Mouse (Mus musculus) forebrain, embryonic 15.5 days (tissue): ENCODE results near the gene Hlcs. TPM values are rescaled to one million over a fixed set of nuclear protein-coding genes. Genes with fewer than 3 reads are reported as not detected.

Experiments
- ATAC-seq: fragments of 200-750 bp; cut with Nextera tagmentation; replicated peaks from 2 replicates; pipeline ENCODE4 v1.8.0; 2017; ENCODE audit warnings: mild to moderate bottlenecking, moderate TSS enrichment, moderate library complexity
- H3K27ac ChIP-seq: fragments of 300-500 bp; sonication (generic); replicated peaks from 2 replicates; pipeline ENCODE4 v1.5.1; 2015; ENCODE audit warnings: mild to moderate bottlenecking, inconsistent platforms
- H3K27me3 ChIP-seq: fragments of 300-500 bp; sonication (generic); 2 replicates; pipeline ENCODE4 v1.6.1; 2015; ENCODE audit warnings: inconsistent platforms
- H3K36me3 ChIP-seq: fragments of 300-500 bp; sonication (generic); 2 replicates; pipeline ENCODE4 v1.6.1; 2015; ENCODE audit warnings: mild to moderate bottlenecking, inconsistent platforms
- H3K4me1 ChIP-seq: fragments of 300-500 bp; sonication (generic); 2 replicates; pipeline ENCODE4 v1.6.1; 2015; ENCODE audit warnings: inconsistent platforms
- H3K4me2 ChIP-seq: fragments of 300-500 bp; sonication (generic); replicated peaks from 2 replicates; pipeline ENCODE4 v1.6.1; 2015; ENCODE audit warnings: mild to moderate bottlenecking, inconsistent platforms
- H3K4me3 ChIP-seq: fragments of 300-500 bp; sonication (generic); 2 replicates; pipeline ENCODE4 v1.5.1; 2015; ENCODE audit warnings: mild to moderate bottlenecking, inconsistent platforms
- H3K9ac ChIP-seq: fragments of 300-500 bp; sonication (generic); replicated peaks from 2 replicates; pipeline ENCODE4 v1.6.1; 2015; ENCODE audit warnings: mild to moderate bottlenecking, inconsistent platforms
- H3K9me3 ChIP-seq: fragments of 300-500 bp; sonication (generic); 2 replicates; pipeline ENCODE4 v1.6.1; 2016; ENCODE audit warnings: inconsistent platforms
- WGBS: fragments of 180-500 bp; shearing (Covaris S2); methylation state at CpG from one replicate; pipeline ENCODE4 v1.1.7; 2015; ENCODE audit warnings: mixed read lengths; 5-methylcytosine and 5-hydroxymethylcytosine counted together
- polyA plus RNA-seq: library from polyadenylated mRNA; unstranded; fragments of >200 nt; fragmentation: Nextera tagmentation; extraction: Ambion mirVana; gene quantifications from 2 replicates; pipeline ENCODE4 v1.2.1, GENCODE M21; 2015

The Hlcs gene
- polyA plus RNA-seq, 1 experiment from 2014 or later = 7.7 TPM

GRCm38 (mm10) chr16:94155041-94155653 is 158.2 kb downstream of the Hlcs start:
- peak; percentile 86 for ATAC-seq

GRCm38 (mm10) chr16:94150125-94151103 is 163.0 kb downstream of the Hlcs start:
- ATAC-seq = no peak
- Histone ChIP-seq H3K27ac (no peak overlapping the region), H3K4me2 (no peak overlapping the region), H3K4me3 (no peak overlapping the region), H3K27me3 (no peaks in the 10 kb centered on the region), H3K36me3 (no peaks in the 10 kb centered on the region), H3K9ac (no peak overlapping the region), H3K9me3 (no peaks in the 10 kb centered on the region), H3K4me1 (peaks cover 22% of the 10 kb centered on the region)
- WGBS = 81% methylated on average over 15 of the region's 15 CpGs

More at GRCm38 (mm10) chr16:94155041-94155653, 158.2 kb downstream of the Hlcs start:
- no peak overlapping the region for H3K4me2 ChIP-seq
- no peaks in the 10 kb centered on the region for H3K36me3 ChIP-seq
- H3K9ac ChIP-seq = 0 out of 2 replicates have a peak overlapping the region, but pooled peaks have one; percentile 6
- 24% methylated on average over 14 of the region's 14 CpGs for whole genome bisulfite sequencing
- H3K9me3 ChIP-seq = no peaks in the 10 kb centered on the region
- peaks cover 19% of the 10 kb centered on the region for H3K4me1 ChIP-seq
- no peak overlapping the region for H3K4me3 ChIP-seq
- no peaks in the 10 kb centered on the region for H3K27me3 ChIP-seq
- H3K27ac ChIP-seq = peak overlapping the region; percentile 24

GRCm38 (mm10) chr16:94148139-94148538 is 165.2 kb downstream of the Hlcs start:
- Histone ChIP-seq H3K4me1 (peaks cover 16% of the 10 kb centered on the region), H3K27ac (no peak overlapping the region), H3K36me3 (no peaks in the 10 kb centered on the region), H3K9me3 (no peaks in the 10 kb centered on the region), H3K4me3 (no peak overlapping the region), H3K9ac (no peak overlapping the region), H3K4me2 (no peak overlapping the region; the same call in 1 of the 2 replicates), H3K27me3 (no peaks in the 10 kb centered on the region)
- 14% methylated on average over 11 of the region's 11 CpGs for WGBS
- 0 out of 2 replicates have a peak, but pooled peaks have one; percentile 42 for ATAC-seq

DNA sequence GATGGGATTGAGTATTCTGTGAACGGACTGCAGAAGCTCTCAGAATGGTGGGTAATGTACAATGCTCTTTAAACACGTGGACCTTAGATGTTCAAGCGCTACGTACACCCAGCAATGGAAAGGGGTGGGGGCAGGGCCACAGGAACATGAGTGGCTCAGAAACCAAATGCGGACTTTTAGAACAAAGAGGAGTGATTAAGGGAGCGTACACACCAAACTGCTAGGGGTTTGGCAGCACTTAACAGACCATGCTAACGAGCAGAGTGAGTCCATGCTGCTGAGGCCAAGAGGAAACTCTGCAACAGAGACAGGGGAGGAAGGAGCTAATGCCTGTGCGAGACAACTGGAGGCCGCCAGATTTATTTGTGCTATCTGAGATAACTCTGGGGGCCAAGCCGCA is 170.0 kb downstream of the Hlcs start:
- ATAC-seq = peak; percentile 68
- Histone ChIP-seq H3K9me3 (no peaks in the 10 kb centered on the region), H3K4me3 (no peak overlapping the region), H3K4me2 (peak overlapping the region; percentile 29), H3K36me3 (no peaks in the 10 kb centered on the region), H3K27me3 (no peaks in the 10 kb centered on the region), H3K9ac (0 out of 2 replicates have a peak overlapping the region, but pooled peaks have one; percentile 0), H3K27ac (no peak overlapping the region), H3K4me1 (peaks cover 19% of the 10 kb centered on the region)
- 8% methylated on average over 10 of the region's 10 CpGs for WGBS

DNA sequence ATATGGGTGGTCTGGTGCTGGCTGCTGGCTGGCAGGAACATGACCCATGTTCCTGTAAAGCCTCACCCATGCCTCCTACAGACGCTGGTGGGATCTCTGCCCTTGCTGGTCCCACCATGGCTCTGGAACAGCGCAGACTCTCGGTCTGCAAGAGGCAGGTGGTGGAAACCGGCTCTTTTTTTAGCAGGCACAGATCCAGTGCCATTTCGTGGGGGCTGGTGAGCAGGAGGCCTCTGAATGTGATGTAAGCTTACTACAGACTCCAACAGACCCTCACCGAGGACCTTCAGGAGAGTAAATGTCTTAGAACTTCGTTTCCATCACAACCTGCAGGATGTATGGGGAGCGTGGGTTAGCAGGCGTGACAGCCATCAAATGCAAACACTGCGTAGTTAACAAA is 172.6 kb downstream of the Hlcs start:
- Histone ChIP-seq H3K4me3 (no peak overlapping the region), H3K27me3 (no peaks in the 10 kb centered on the region), H3K36me3 (no peaks in the 10 kb centered on the region), H3K4me1 (peaks cover 17% of the 10 kb centered on the region), H3K9me3 (no peaks in the 10 kb centered on the region), H3K9ac (no peak overlapping the region), H3K4me2 (no peak overlapping the region), H3K27ac (no peak overlapping the region)
- WGBS = 76% methylated on average over 10 of the region's 10 CpGs
- ATAC-seq = no peak

GRCm38 (mm10) chr16:94134218-94134617 is 179.2 kb downstream of the Hlcs start:
- H3K27me3 ChIP-seq = no peaks in the 10 kb centered on the region
- H3K27ac ChIP-seq = no peak overlapping the region
- H3K9ac ChIP-seq = no peak overlapping the region
- H3K4me2 ChIP-seq = no peak overlapping the region
- H3K4me1 ChIP-seq = peaks cover 10% of the 10 kb centered on the region
- no peaks in the 10 kb centered on the region for H3K36me3 ChIP-seq
- no peak overlapping the region for H3K4me3 ChIP-seq
- no peaks in the 10 kb centered on the region for H3K9me3 ChIP-seq
- ATAC-seq = no peak
- 70% methylated on average over 10 of the region's 10 CpGs for WGBS

GRCm38 (mm10) chr16:94128236-94128835 is 185.0 kb downstream of the Hlcs start:
- H3K4me3 ChIP-seq = no peak overlapping the region
- H3K9ac ChIP-seq = no peak overlapping the region
- H3K4me2 ChIP-seq = no peak overlapping the region
- no peak for ATAC-seq
- peaks cover 40% of the 10 kb centered on the region; the same call in 1 of the 2 replicates for H3K27me3 ChIP-seq
- H3K9me3 ChIP-seq = no peaks in the 10 kb centered on the region
- H3K4me1 ChIP-seq = peaks cover 26% of the 10 kb centered on the region
- 16% methylated on average over 2 of the region's 2 CpGs for whole genome bisulfite sequencing
- H3K36me3 ChIP-seq = no peaks in the 10 kb centered on the region
- no peak overlapping the region for H3K27ac ChIP-seq

DNA sequence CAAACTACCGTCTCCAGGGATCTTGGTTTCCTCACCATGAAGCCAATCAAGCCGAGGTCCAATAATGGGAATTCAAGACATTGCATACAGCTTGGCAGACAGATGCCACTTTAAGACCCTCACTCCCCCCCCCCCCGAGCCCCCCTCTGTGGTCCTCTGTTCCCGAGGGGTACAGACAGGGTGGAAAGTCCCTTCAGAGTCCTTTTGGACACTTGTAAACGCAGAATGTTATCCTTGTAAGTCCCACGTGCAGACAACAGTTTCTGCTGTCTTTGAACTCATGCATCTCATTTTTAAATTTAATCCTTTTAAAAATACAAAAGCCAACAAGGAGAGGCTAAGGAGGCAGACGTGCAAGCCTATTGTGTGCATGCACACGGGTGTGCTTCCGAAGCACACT is 187.2 kb downstream of the Hlcs start:
- Histone ChIP-seq H3K27me3 (peaks cover 48% of the 10 kb centered on the region), H3K36me3 (no peaks in the 10 kb centered on the region), H3K9me3 (no peaks in the 10 kb centered on the region), H3K4me1 (peaks cover 34% of the 10 kb centered on the region), H3K4me2 (peak overlapping the region; percentile 98; the same call in 1 of the 2 replicates), H3K9ac (no peak overlapping the region), H3K4me3 (no peak overlapping the region; the same call in 1 of the 2 replicates), H3K27ac (no peak overlapping the region)
- no peak for ATAC-seq
- 17% methylated on average over 9 of the region's 9 CpGs for WGBS

- WGBS = 1% methylated on average over 73 of the region's 83 CpGs
- H3K4me3 ChIP-seq = peak overlapping the region; percentile 55
- no peaks in the 10 kb centered on the region for H3K9me3 ChIP-seq
- no peaks in the 10 kb centered on the region for H3K36me3 ChIP-seq
- H3K27ac ChIP-seq = no peak overlapping the region
- H3K4me1 ChIP-seq = peaks cover 34% of the 10 kb centered on the region
- H3K27me3 ChIP-seq = peaks cover 48% of the 10 kb centered on the region
- peak; percentile 54 for ATAC-seq
- peak overlapping the region; percentile 60 for H3K9ac ChIP-seq
- H3K4me2 ChIP-seq = peak overlapping the region; percentile 98
These were observed 188.0 kb downstream of the Hlcs start for GRCm38 (mm10) chr16:94125172-94125981.

DNA sequence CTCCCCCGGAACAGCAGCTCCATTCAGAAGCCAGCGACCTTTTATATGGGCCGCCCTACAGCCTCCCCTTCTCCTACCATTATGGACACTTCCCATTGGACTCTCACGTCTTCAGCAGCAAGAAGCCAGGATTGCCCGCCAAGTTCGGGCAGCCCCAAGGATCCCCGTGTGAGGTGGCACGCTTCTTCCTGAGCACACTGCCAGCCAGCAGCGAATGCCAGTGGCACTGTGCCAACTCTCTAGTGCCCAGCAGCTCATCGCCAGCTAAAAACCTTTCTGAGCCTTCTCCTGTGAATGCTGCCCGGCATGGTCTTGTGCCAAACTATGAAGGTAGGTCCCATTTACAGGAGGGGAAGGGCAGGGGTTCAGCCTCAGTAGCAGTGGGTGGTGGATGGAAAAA is 190.1 kb downstream of the Hlcs start:
- Histone ChIP-seq H3K9ac (no peak overlapping the region), H3K4me3 (no peak overlapping the region), H3K4me1 (peaks cover 29% of the 10 kb centered on the region), H3K4me2 (no peak overlapping the region), H3K27ac (no peak overlapping the region), H3K9me3 (no peaks in the 10 kb centered on the region), H3K27me3 (peaks cover 48% of the 10 kb centered on the region), H3K36me3 (no peaks in the 10 kb centered on the region)
- peak; percentile 14; the same call in 1 of the 2 replicates for ATAC-seq
- 34% methylated on average over 11 of the region's 11 CpGs for WGBS

GRCm38 (mm10) chr16:94122347-94122746 is 191.0 kb downstream of the Hlcs start:
- Histone ChIP-seq H3K27ac (no peak overlapping the region), H3K27me3 (peaks cover 45% of the 10 kb centered on the region), H3K4me1 (peaks cover 28% of the 10 kb centered on the region), H3K4me3 (no peak overlapping the region), H3K4me2 (no peak overlapping the region), H3K36me3 (no peaks in the 10 kb centered on the region), H3K9ac (no peak overlapping the region), H3K9me3 (no peaks in the 10 kb centered on the region)
- 90% methylated on average over 3 of the region's 3 CpGs for whole genome bisulfite sequencing
- no peak for ATAC-seq
